Mouse (Mus musculus): ENCODE measurements around the gene Palld. TPM values are rescaled to one million over a fixed set of nuclear protein-coding genes. Genes with fewer than 3 reads are reported as not detected.
A peak's percentile ranks its signal among the peaks of the same experiment; 100 is the strongest.

Gene Palld
- polyA plus RNA-seq, 1 experiment from 2014 or later: 62.3 TPM

DNA sequence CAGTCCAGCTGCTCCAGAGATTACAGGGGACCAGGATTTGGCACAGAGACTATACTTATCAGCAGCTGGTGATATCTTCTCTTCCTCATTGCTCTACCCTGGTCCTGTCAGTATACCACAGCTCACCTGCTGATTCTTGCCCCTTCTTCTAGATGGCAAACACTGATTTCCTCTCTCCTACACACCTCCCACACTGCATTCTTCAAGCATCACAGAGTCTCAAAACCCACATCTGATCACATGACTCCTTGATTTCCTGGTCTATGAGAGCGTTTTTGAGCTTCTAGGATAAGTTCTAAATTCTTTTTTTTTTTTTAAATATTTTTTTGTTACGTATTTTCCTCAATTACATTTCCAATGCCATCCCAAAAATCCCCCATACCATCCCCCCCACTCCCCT, 331.9 kb downstream of the Palld start:
- Histone ChIP-seq H3K4me2 (replicated peaks; ENCODE audit: low read depth) (no peak overlapping the region), H3K27ac (ENCODE audit: low read depth, low read length) (no peak overlapping the region), H3K4me3 (ENCODE audit: low read depth, low read length) (no peak overlapping the region), H3K36me3 (ENCODE audit: control insufficient read depth, insufficient read depth) (peaks cover 5% of the 10 kb centered on the region; the same call in 1 of the 2 replicates), H3K9ac (ENCODE audit: low read depth, low read length) (no peak overlapping the region), H3K27me3 (replicated peaks; ENCODE audit: control insufficient read depth, insufficient read depth, low read length) (no peaks in the 10 kb centered on the region), H3K4me1 (replicated peaks; ENCODE audit: control insufficient read depth, insufficient read depth, low read length) (peaks cover 7% of the 10 kb centered on the region; the same call in 1 of the 2 replicates), H3K9me3 (ENCODE audit: control insufficient read depth) (no peaks in the 10 kb centered on the region)
- 0 out of 2 replicates have a peak, but pooled peaks have one; percentile 36 for ATAC-seq
- WGBS: 85% methylated on average over 2 of the region's 2 CpGs
- TF ChIP-seq CTCF (IDR thresholded peaks at IDR 0.05; ENCODE audit: low read depth): no peak

DNA sequence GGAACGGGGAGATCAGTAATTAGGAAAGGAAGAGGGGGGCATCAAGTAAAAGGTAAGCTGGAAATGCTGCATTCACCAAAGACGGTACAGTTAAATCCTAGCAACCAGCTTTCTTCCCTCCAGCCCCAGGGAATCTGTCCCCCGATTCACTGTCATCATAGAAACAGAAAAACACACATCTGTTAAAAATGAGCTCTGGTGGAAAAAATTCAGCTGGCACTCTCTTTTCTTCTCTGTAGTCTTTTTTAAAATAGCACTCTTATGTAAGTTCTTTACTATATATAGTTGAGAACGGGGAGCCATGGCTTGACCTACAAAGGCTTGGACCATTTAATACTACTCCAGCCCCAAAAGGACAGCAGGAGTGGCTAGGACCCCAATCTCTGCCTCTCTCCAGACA, 332.8 kb downstream of the Palld start:
- ATAC-seq: no peak
- no peak overlapping the region for H3K27ac ChIP-seq (ENCODE audit: low read depth, low read length)

DNA sequence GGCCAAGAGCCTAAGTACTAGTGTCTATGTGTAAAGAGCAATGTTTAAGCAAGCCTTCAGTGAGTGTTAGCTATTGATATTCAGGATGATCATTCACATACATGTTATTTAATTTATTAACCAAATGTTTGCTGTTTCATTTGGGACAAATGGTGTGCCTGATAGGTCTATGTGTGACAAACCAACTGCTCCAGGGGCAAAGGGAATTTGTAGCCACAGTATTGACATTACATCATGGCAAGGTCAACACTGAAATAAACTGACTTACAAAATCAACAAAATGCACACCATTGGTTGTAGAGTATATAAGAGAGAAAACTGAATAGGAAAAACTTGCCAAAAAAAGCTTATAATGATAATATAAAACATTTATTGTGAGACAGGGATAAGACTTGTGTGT, 333.3 kb downstream of the Palld start:
- Histone ChIP-seq H3K4me3 (ENCODE audit: low read depth, low read length) (no peak overlapping the region), H3K9me3 (ENCODE audit: control insufficient read depth) (no peaks in the 10 kb centered on the region), H3K27me3 (replicated peaks; ENCODE audit: control insufficient read depth, insufficient read depth, low read length) (no peaks in the 10 kb centered on the region), H3K4me1 (replicated peaks; ENCODE audit: control insufficient read depth, insufficient read depth, low read length) (no peaks in the 10 kb centered on the region), H3K4me2 (replicated peaks; ENCODE audit: low read depth) (no peak overlapping the region), H3K36me3 (ENCODE audit: control insufficient read depth, insufficient read depth) (peaks cover 5% of the 10 kb centered on the region; the same call in 1 of the 2 replicates), H3K9ac (ENCODE audit: low read depth, low read length) (no peak overlapping the region), H3K27ac (ENCODE audit: low read depth, low read length) (no peak overlapping the region)
- ATAC-seq: no peak
- no peak for TF ChIP-seq CTCF (IDR thresholded peaks at IDR 0.05; ENCODE audit: low read depth)

More for the DNA sequence above, 332.8 kb downstream of the Palld start:
- no peak overlapping the region for H3K9ac ChIP-seq (ENCODE audit: low read depth, low read length)
- H3K9me3 ChIP-seq (ENCODE audit: control insufficient read depth): no peaks in the 10 kb centered on the region
- no peak overlapping the region for H3K4me3 ChIP-seq (ENCODE audit: low read depth, low read length)
- H3K27me3 ChIP-seq (replicated peaks; ENCODE audit: control insufficient read depth, insufficient read depth, low read length): no peaks in the 10 kb centered on the region
- no peak overlapping the region for H3K4me2 ChIP-seq (replicated peaks; ENCODE audit: low read depth)
- H3K36me3 ChIP-seq (ENCODE audit: control insufficient read depth, insufficient read depth): peaks cover 5% of the 10 kb centered on the region; the same call in 1 of the 2 replicates
- 75% methylated on average over 4 of the region's 4 CpGs for WGBS
- no peak for TF ChIP-seq CTCF (IDR thresholded peaks at IDR 0.05; ENCODE audit: low read depth)
- peaks cover 5% of the 10 kb centered on the region; the same call in 1 of the 2 replicates for H3K4me1 ChIP-seq (replicated peaks; ENCODE audit: control insufficient read depth, insufficient read depth, low read length)

DNA sequence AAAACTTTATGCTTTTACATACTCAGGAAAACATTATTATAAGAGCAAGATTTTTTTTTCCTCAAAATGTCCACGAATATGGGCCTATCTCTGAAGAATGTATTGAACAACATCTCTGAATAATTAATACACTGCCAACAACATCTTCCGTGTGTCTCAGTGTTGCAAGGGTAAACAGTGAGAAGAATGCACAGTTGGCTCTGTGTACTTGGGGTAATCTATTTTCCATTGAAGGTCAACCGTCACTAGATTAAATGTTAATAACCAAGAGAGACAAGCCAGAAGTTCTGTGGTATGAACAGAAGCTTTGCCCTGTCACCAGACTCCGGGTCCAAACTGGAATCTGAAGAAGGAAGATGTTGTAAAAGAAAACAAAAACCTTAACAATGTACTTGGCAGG, 339.1 kb downstream of the Palld start:
- H3K27me3 ChIP-seq (replicated peaks; ENCODE audit: control insufficient read depth, insufficient read depth, low read length): no peaks in the 10 kb centered on the region
- no peak overlapping the region for H3K4me3 ChIP-seq (ENCODE audit: low read depth, low read length)
- H3K27ac ChIP-seq (ENCODE audit: low read depth, low read length): no peak overlapping the region
- no peaks in the 10 kb centered on the region for H3K9me3 ChIP-seq (ENCODE audit: control insufficient read depth)
- H3K4me2 ChIP-seq (replicated peaks; ENCODE audit: low read depth): no peak overlapping the region
- TF ChIP-seq CTCF (IDR thresholded peaks at IDR 0.05; ENCODE audit: low read depth): no peak
- H3K36me3 ChIP-seq (ENCODE audit: control insufficient read depth, insufficient read depth): peaks cover 5% of the 10 kb centered on the region; the same call in 1 of the 2 replicates
- WGBS: 68% methylated on average over 4 of the region's 4 CpGs
- no peak for ATAC-seq
- H3K4me1 ChIP-seq (replicated peaks; ENCODE audit: control insufficient read depth, insufficient read depth, low read length): no peaks in the 10 kb centered on the region; the same call in 1 of the 2 replicates
- no peak overlapping the region for H3K9ac ChIP-seq (ENCODE audit: low read depth, low read length)

DNA sequence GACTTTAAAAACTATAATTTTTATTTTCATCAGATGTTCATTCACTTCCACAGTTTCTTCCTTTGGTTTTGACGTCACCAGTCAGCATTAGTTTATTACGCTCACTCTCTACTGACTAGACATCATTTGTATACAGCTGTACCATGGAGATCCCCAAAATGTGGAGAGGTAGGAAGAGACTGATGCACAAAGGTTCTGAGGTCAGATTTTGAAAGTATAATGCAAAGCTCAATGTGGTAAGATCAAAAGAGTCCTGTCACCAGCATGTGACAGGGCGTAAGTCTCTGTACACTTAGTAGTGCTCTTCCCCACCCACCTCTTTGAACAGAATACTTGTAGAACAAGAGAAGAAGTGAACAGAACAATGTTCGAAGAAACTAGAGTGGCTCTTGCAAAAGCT, 339.9 kb downstream of the Palld start:
- TF ChIP-seq CTCF (IDR thresholded peaks at IDR 0.05; ENCODE audit: low read depth): no peak
- no peak overlapping the region for H3K9ac ChIP-seq (ENCODE audit: low read depth, low read length)
- H3K4me1 ChIP-seq (replicated peaks; ENCODE audit: control insufficient read depth, insufficient read depth, low read length): no peaks in the 10 kb centered on the region; the same call in 1 of the 2 replicates
- H3K27ac ChIP-seq (ENCODE audit: low read depth, low read length): no peak overlapping the region
- WGBS: 89% methylated on average over 4 of the region's 4 CpGs
- ATAC-seq: no peak
- H3K27me3 ChIP-seq (replicated peaks; ENCODE audit: control insufficient read depth, insufficient read depth, low read length): no peaks in the 10 kb centered on the region
- no peaks in the 10 kb centered on the region for H3K9me3 ChIP-seq (ENCODE audit: control insufficient read depth)
- H3K4me2 ChIP-seq (replicated peaks; ENCODE audit: low read depth): no peak overlapping the region
- H3K4me3 ChIP-seq (ENCODE audit: low read depth, low read length): no peak overlapping the region
- peaks cover 5% of the 10 kb centered on the region; the same call in 1 of the 2 replicates for H3K36me3 ChIP-seq (ENCODE audit: control insufficient read depth, insufficient read depth)

DNA sequence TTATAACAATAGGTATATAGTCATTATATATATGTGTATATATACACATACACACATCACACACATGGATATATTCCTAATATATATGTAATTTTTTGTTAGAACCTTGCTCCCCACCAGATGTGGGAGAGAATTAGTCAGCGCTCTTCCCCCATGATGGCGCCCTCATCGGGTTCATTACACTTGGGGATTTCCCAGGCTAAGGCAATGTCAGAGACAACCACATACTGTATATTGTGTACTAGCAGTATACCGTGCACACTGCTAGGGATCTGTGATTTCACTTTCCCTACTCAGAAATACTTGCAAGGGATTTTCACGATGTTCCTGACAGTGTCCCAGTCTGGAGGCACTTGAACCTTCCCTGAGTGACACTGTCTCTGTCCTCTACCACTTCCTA, 341.3 kb downstream of the Palld start:
- H3K4me2 ChIP-seq (replicated peaks; ENCODE audit: low read depth): no peak overlapping the region
- no peaks in the 10 kb centered on the region; the same call in 1 of the 2 replicates for H3K4me1 ChIP-seq (replicated peaks; ENCODE audit: control insufficient read depth, insufficient read depth, low read length)
- H3K4me3 ChIP-seq (ENCODE audit: low read depth, low read length): no peak overlapping the region
- H3K27ac ChIP-seq (ENCODE audit: low read depth, low read length): no peak overlapping the region
- no peaks in the 10 kb centered on the region; the same call in 1 of the 2 replicates for H3K36me3 ChIP-seq (ENCODE audit: control insufficient read depth, insufficient read depth)
- no peak for TF ChIP-seq CTCF (IDR thresholded peaks at IDR 0.05; ENCODE audit: low read depth)
- WGBS: 95% methylated on average over 5 of the region's 5 CpGs
- H3K27me3 ChIP-seq (replicated peaks; ENCODE audit: control insufficient read depth, insufficient read depth, low read length): no peaks in the 10 kb centered on the region
- no peak for ATAC-seq
- H3K9ac ChIP-seq (ENCODE audit: low read depth, low read length): no peak overlapping the region
- H3K9me3 ChIP-seq (ENCODE audit: control insufficient read depth): no peaks in the 10 kb centered on the region

DNA sequence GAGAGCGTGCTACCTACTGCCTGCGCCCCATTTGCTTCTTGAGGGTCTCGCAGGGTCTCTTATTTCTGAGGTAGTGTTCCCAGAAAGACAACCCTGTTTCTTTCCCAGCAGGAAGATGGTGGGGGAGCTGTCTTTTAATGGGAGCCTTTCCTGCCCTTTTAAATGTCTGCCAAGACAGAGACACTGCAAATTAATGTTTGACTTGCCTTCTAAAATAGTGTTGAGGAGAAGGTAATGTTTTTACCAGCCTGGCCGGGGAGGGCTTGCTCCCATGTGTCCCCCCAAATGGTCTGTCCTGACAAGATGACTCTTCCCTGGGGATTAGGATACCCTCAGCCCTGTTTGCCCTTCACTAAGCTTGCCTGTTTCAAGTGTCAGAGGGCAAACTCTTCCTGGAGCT, 342.5 kb downstream of the Palld start:
- 93% methylated on average over 4 of the region's 4 CpGs for WGBS
- no peaks in the 10 kb centered on the region; the same call in 1 of the 2 replicates for H3K4me1 ChIP-seq (replicated peaks; ENCODE audit: control insufficient read depth, insufficient read depth, low read length)
- no peaks in the 10 kb centered on the region for H3K9me3 ChIP-seq (ENCODE audit: control insufficient read depth)
- no peaks in the 10 kb centered on the region for H3K36me3 ChIP-seq (ENCODE audit: control insufficient read depth, insufficient read depth)
- no peaks in the 10 kb centered on the region for H3K27me3 ChIP-seq (replicated peaks; ENCODE audit: control insufficient read depth, insufficient read depth, low read length)
- no peak for ATAC-seq
- H3K9ac ChIP-seq (ENCODE audit: low read depth, low read length): no peak overlapping the region
- no peak overlapping the region for H3K27ac ChIP-seq (ENCODE audit: low read depth, low read length)
- TF ChIP-seq CTCF (IDR thresholded peaks at IDR 0.05; ENCODE audit: low read depth): no peak
- no peak overlapping the region for H3K4me3 ChIP-seq (ENCODE audit: low read depth, low read length)
- no peak overlapping the region for H3K4me2 ChIP-seq (replicated peaks; ENCODE audit: low read depth)
